ENCODE assay signal across 25 mouse cellular contexts in genomic region chr2:172306544-172306943, GRCm38 (mm10). TPM values are rescaled to one million over a fixed set of nuclear protein-coding genes. Genes with fewer than 3 reads are reported as not detected.
"Had no signal": no experiment of that assay in that cellular context is flagged by ENCODE, and none has a peak within 500 bp of the region (broad histone marks: within the 10 kb centered on the region; RNA-seq: fewer than 3 reads in every experiment).

No protein-coding gene starts in this region.

- H3K36me3 ChIP-seq: midbrain, embryonic 10.5 days; midbrain, embryonic 12.5 days; neural tube, embryonic 12.5 days had no signal

- H3K9me3 ChIP-seq: midbrain, embryonic 10.5 days; midbrain, embryonic 12.5 days; neural tube, embryonic 12.5 days had no signal

- H3K9ac ChIP-seq: lung, embryonic 14.5 days; midbrain, embryonic 12.5 days; neural tube, embryonic 12.5 days had no signal

- H3K4me2 ChIP-seq: lung, embryonic 14.5 days; midbrain, embryonic 12.5 days; neural tube, embryonic 12.5 days had no signal

- DNase-seq: lung, adult 18-20 months; lung, embryonic 14.5 days; lung, postnatal 10 days; lung, postnatal 4 days; midbrain, embryonic 14.5 days; retina, postnatal 1 day; right cerebral cortex, adult 18-20 months; right cerebral cortex, postnatal 25 days; right cerebral cortex, postnatal 4 days; spleen, adult 18-20 months; thymus, adult 18-20 months; thymus, postnatal 14 days; thymus, postnatal 36 days had no signal

- H3K27ac ChIP-seq: midbrain, embryonic 10.5 days; midbrain, embryonic 12.5 days; neural tube, embryonic 12.5 days had no signal

- H3K4me3 ChIP-seq: midbrain, embryonic 10.5 days; midbrain, embryonic 12.5 days; myocyte; neural tube, embryonic 12.5 days had no signal

- H3K27me3 ChIP-seq: midbrain, embryonic 12.5 days; neural tube, embryonic 12.5 days had no signal

- H3K4me1 ChIP-seq: neural tube, embryonic 12.5 days had no signal

- ATAC-seq: midbrain, embryonic 16.5 days had no signal

RNA-seq across cellular contexts. Expression of gene Mc3r, which starts 58.3 kb away (rescaled TPM):
- total RNA-seq: megakaryocyte, adult 5-6 weeks; megakaryocyte-erythroid progenitor cell, adult 5-6 weeks had no signal
- polyA plus RNA-seq: lung, embryonic 14.5 days; lung, embryonic 16.5 days; midbrain, embryonic 10.5 days; midbrain, embryonic 12.5 days; myocyte; neural tube, embryonic 12.5 days; small intestine, adult 2 months; stomach, embryonic 14.5 days; stomach, embryonic 16.5 days; thymus, postnatal 0 days had no signal
